Mouse (Mus musculus): Measurements from ENCODE around the gene 1810009A15Rik.

DNA sequence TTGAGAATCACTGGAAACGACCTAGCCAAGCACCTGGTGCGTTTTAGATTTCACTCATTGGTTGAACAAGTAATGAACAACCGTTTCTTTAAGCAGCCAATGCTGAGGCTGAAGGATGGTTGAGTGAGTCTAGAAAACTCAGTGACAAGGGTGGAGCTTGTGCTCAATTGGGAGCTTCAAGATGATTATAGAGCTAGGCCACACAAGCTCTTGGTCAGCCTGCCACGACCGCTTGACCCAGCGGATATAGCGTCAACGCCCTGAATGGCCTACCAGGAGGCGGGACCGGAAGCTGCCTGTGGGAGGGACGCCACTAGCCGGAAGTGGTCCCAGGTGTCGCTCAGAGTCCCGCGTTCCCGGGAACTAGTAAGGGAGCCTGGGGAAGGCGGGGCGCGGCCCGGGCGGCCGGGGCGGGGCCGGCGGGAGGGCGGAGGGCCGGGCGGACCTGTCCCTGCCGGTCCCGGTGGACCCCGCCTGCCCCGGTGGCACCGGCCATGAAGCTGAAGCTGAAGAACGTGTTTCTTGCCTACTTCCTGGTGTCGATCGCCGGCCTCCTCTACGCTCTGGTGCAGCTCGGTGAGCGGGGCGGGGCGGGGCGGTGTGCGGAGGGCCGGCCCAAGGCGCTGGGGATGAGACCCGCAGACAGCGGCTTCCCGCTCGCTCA is 31.6 kb downstream of the 1810009A15Rik start, which contains the start of gene B3gat3:
- no peak for TF ChIP-seq CTCF (IDR thresholded peaks at IDR 0.05; ENCODE audit: extremely low read depth, insufficient read depth, insufficient read length, insufficient replicate concordance)
- peak; percentile 61 for TF ChIP-seq POLR2A (IDR thresholded peaks at IDR 0.05; ENCODE audit: low read depth, low read length)
